Mouse (Mus musculus): ENCODE data around the gene Krtap16-1. TPM values are rescaled to one million over a fixed set of nuclear protein-coding genes. Genes with fewer than 3 reads are reported as not detected.

The Krtap16-1 gene
- polyA plus RNA-seq, 1 experiment from 2014 or later, result not detected

- DNase-seq (ENCODE audit: low spot score), result no peak
Observed at GRCm38 (mm10) chr11:99964213-99964612, 22.2 kb downstream of the Krtap16-1 start.

GRCm38 (mm10) chr11:99948175-99948574 lies 38.2 kb downstream of the Krtap16-1 start, which contains the start of gene Krtap9-5:
TSS of gene Krtap9-5 (plus strand) at chr11:99948475.
- no peak for DNase-seq (ENCODE audit: low spot score)

GRCm38 (mm10) chr11:99937751-99938264 lies 48.6 kb downstream of the Krtap16-1 start:
- no peak for DNase-seq (ENCODE audit: low spot score)

GRCm38 (mm10) chr11:99935991-99936390 lies 50.4 kb downstream of the Krtap16-1 start, which contains the start of gene Krtap31-2:
TSS of gene Krtap31-2 (plus strand) at chr11:99936291.
- DNase-seq (ENCODE audit: low spot score), result no peak

Other genes starting within 250 kb of the Krtap16-1 start
- not detected in 2 replicates for gene Gm11595, start 213.7 kb downstream of the Krtap16-1 start, polyA plus RNA-seq (2015; fragmentation: Nextera tagmentation; extraction: Ambion mirVana)
- not detected in 2 replicates for gene Krtap4-8, start 205.9 kb downstream of the Krtap16-1 start, polyA plus RNA-seq (2015; fragmentation: Nextera tagmentation; extraction: Ambion mirVana)
- not detected in 2 replicates for gene Krtap4-9, start 201.4 kb downstream of the Krtap16-1 start, polyA plus RNA-seq (2015; fragmentation: Nextera tagmentation; extraction: Ambion mirVana)
- not detected in 2 replicates for gene Gm11596, start 193.1 kb downstream of the Krtap16-1 start, polyA plus RNA-seq (2015; fragmentation: Nextera tagmentation; extraction: Ambion mirVana)
- not detected in 2 replicates for gene Gm11569, start 187.7 kb downstream of the Krtap16-1 start, polyA plus RNA-seq (2015; fragmentation: Nextera tagmentation; extraction: Ambion mirVana)
- not detected in 2 replicates for gene Gm11554, start 182.2 kb downstream of the Krtap16-1 start, polyA plus RNA-seq (2015; fragmentation: Nextera tagmentation; extraction: Ambion mirVana)
- not detected in 2 replicates for gene Krtap4-13, start 176.7 kb downstream of the Krtap16-1 start, polyA plus RNA-seq (2015; fragmentation: Nextera tagmentation; extraction: Ambion mirVana)
- not detected in 2 replicates for gene Gm11564, start 170.9 kb downstream of the Krtap16-1 start, polyA plus RNA-seq (2015; fragmentation: Nextera tagmentation; extraction: Ambion mirVana)
- not detected in 2 replicates for gene 2300003K06Rik, start 148.5 kb downstream of the Krtap16-1 start, polyA plus RNA-seq (2015; fragmentation: Nextera tagmentation; extraction: Ambion mirVana)
- gene Krtap4-16, start 135.0 kb downstream of the Krtap16-1 start, polyA plus RNA-seq (2015; fragmentation: Nextera tagmentation; extraction: Ambion mirVana), result not detected in 2 replicates
- gene Gm11568, start 128.7 kb downstream of the Krtap16-1 start, polyA plus RNA-seq (2015; fragmentation: Nextera tagmentation; extraction: Ambion mirVana), result not detected in 2 replicates
- gene Gm11559, start 122.1 kb downstream of the Krtap16-1 start, polyA plus RNA-seq (2015; fragmentation: Nextera tagmentation; extraction: Ambion mirVana), result not detected in 2 replicates
- gene Krtap9-1, start 113.2 kb downstream of the Krtap16-1 start, polyA plus RNA-seq (2015; fragmentation: Nextera tagmentation; extraction: Ambion mirVana), result not detected in 2 replicates
- gene Gm11567, start 107.4 kb downstream of the Krtap16-1 start, polyA plus RNA-seq (2015; fragmentation: Nextera tagmentation; extraction: Ambion mirVana), result not detected in 2 replicates
- gene Krtap31-1, start 78.7 kb downstream of the Krtap16-1 start, polyA plus RNA-seq (2015; fragmentation: Nextera tagmentation; extraction: Ambion mirVana), result not detected in 2 replicates
- gene Gm11565, start 71.8 kb downstream of the Krtap16-1 start, polyA plus RNA-seq (2015; fragmentation: Nextera tagmentation; extraction: Ambion mirVana), result 0.14 TPM in 1 of 2 replicates, not detected in the other
- gene Krtap31-2, start 50.3 kb downstream of the Krtap16-1 start, polyA plus RNA-seq (2015; fragmentation: Nextera tagmentation; extraction: Ambion mirVana), result not detected in 2 replicates
- not detected in 2 replicates for gene Krtap9-5, start 38.1 kb downstream of the Krtap16-1 start, polyA plus RNA-seq (2015; fragmentation: Nextera tagmentation; extraction: Ambion mirVana)
- not detected in 2 replicates for gene Krtap29-1, start 7.5 kb downstream of the Krtap16-1 start, polyA plus RNA-seq (2015; fragmentation: Nextera tagmentation; extraction: Ambion mirVana)
- 0.23 TPM in 1 of 2 replicates, not detected in the other for gene Krtap17-1, start 7.4 kb upstream of the Krtap16-1 start, polyA plus RNA-seq (2015; fragmentation: Nextera tagmentation; extraction: Ambion mirVana)
- gene Krt33a, start 29.6 kb upstream of the Krtap16-1 start, polyA plus RNA-seq (2015; fragmentation: Nextera tagmentation; extraction: Ambion mirVana), result 0.10 and 0.29 TPM in 2 replicates
- gene Krt33b, start 43.3 kb upstream of the Krtap16-1 start, polyA plus RNA-seq (2015; fragmentation: Nextera tagmentation; extraction: Ambion mirVana), result 0.26 and 0.30 TPM in 2 replicates
- gene Krt34, start 55.0 kb upstream of the Krtap16-1 start, polyA plus RNA-seq (2015; fragmentation: Nextera tagmentation; extraction: Ambion mirVana), result 0.10 TPM in 1 of 2 replicates, not detected in the other
- 0.12 and 0.14 TPM in 2 replicates for gene Krt31, start 64.0 kb upstream of the Krtap16-1 start, polyA plus RNA-seq (2015; fragmentation: Nextera tagmentation; extraction: Ambion mirVana)
- 0.13 and 0.18 TPM in 2 replicates for gene Krt32, start 101.6 kb upstream of the Krtap16-1 start, polyA plus RNA-seq (2015; fragmentation: Nextera tagmentation; extraction: Ambion mirVana)
- 0.06 and 0.16 TPM in 2 replicates for gene Krt35, start 109.6 kb upstream of the Krtap16-1 start, polyA plus RNA-seq (2015; fragmentation: Nextera tagmentation; extraction: Ambion mirVana)
- gene Krt36, start 119.0 kb upstream of the Krtap16-1 start, polyA plus RNA-seq (2015; fragmentation: Nextera tagmentation; extraction: Ambion mirVana), result 0.24 and 0.29 TPM in 2 replicates
- 0.66 and 18.2 TPM in 2 replicates for gene Krt13, start 135.0 kb upstream of the Krtap16-1 start, polyA plus RNA-seq (2015; fragmentation: Nextera tagmentation; extraction: Ambion mirVana)
- gene Krt15, start 149.3 kb upstream of the Krtap16-1 start, polyA plus RNA-seq (2015; fragmentation: Nextera tagmentation; extraction: Ambion mirVana), result 5.2 and 35.5 TPM in 2 replicates
- 10.2 and 19.1 TPM in 2 replicates for gene Krt19, start 162.1 kb upstream of the Krtap16-1 start, polyA plus RNA-seq (2015; fragmentation: Nextera tagmentation; extraction: Ambion mirVana)
- 0.08 and 0.10 TPM in 2 replicates for gene Krt9, start 206.6 kb upstream of the Krtap16-1 start, polyA plus RNA-seq (2015; fragmentation: Nextera tagmentation; extraction: Ambion mirVana)
- 40.8 and 47.9 TPM in 2 replicates for gene Krt14, start 221.0 kb upstream of the Krtap16-1 start, polyA plus RNA-seq (2015; fragmentation: Nextera tagmentation; extraction: Ambion mirVana)

All from thymus, postnatal 0 days (tissue).